Mouse (Mus musculus) cortical plate, adult 2 months (tissue): ENCODE results near the gene Phf3.

Source experiments
- CTCF ChIP-seq: fragments of 200-500 bp; IDR thresholded peaks from 2 replicates; pipeline ENCODE4 v1.5.1; 2011; ENCODE audit warnings: mild to moderate bottlenecking, control low read depth, low read length; ENCODE audit not compliant: insufficient read depth; ENCODE audit errors: extremely low read depth
- POLR2A ChIP-seq: fragments of 200-500 bp; IDR thresholded peaks from 2 replicates; pipeline ENCODE4 v1.6.1; 2011; ENCODE audit warnings: mild to moderate bottlenecking, low read length, control low read depth; ENCODE audit not compliant: insufficient read depth; ENCODE audit errors: extremely low read depth

- TF ChIP-seq POLR2A (no peak), CTCF (peak; percentile 39; the same call in 1 of the 2 replicates)
Observed at GRCm38 (mm10) chr1:30778374-30779005, 95.2 kb downstream of the Phf3 start.
